In the genomic region with DNA sequence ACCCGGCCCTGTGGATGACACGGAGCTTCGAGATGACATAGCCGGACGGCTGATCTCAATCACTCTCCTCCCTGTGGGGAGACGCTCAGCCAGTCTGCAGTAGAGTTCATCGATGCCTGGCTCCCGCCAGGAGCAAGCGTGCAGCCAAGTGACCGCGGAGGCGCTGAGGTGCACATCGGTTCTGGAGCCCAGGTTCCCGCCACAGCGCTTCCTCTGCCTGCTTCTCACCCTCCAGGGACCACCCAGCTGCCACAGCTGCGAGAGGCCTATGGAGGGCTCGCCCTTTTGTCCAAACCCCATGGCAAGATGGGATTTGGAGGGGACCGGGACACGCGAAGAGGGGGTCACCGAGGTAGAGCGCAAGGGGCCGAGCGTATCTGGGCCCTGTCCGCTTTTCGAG, we compare ENCODE assay signal across 11 mouse cellular contexts. TPM values are rescaled to one million over a fixed set of nuclear protein-coding genes. Genes with fewer than 3 reads are reported as not detected.
A peak's percentile ranks its signal among the peaks of the same experiment; 100 is the strongest.
DNase-seq lines count a peak whose midpoint lies in the region; ATAC-seq and TF ChIP-seq lines count a peak whose summit lies in the region.
"Had no signal": no experiment of that assay in that cellular context is flagged by ENCODE, and none has a peak within 500 bp of the region (broad histone marks: within the 10 kb centered on the region; RNA-seq: fewer than 3 reads in every experiment).

No protein-coding gene starts in this region.

- peaks cover 23% of the 10 kb centered on the region for H3K4me1 ChIP-seq in forebrain, embryonic 14.5 days (ENCODE audit: control insufficient read depth, insufficient read depth, low read length)
- peaks cover 55% of the 10 kb centered on the region for H3K4me1 ChIP-seq in midbrain, embryonic 10.5 days

- TF ChIP-seq CTCF in gastrocnemius, adult 2 months (IDR thresholded peaks at IDR 0.05), result no peak

- intact Hi-C loops in gastrocnemius, adult 2 months (cut with DNase I), result no loop called here
- intact Hi-C loops in left cerebral cortex, postnatal 25 days (cut with DNase I), result no loop called here

- H3K9me3 ChIP-seq in forebrain, embryonic 14.5 days (replicated peaks; ENCODE audit: control insufficient read depth, low read length), result no peaks in the 10 kb centered on the region
- H3K9me3 ChIP-seq in midbrain, embryonic 10.5 days (replicated peaks), result no peaks in the 10 kb centered on the region

- peak; percentile 22 for DNase-seq in gastrocnemius, adult 2 months
- no peak for DNase-seq in gastrocnemius, postnatal 25 days
- DNase-seq in ES-CJ7 (ENCODE audit: low read depth, low spot score), result peak; percentile 33
- no peak for DNase-seq in forebrain, embryonic 14.5 days (ENCODE audit: low spot score)
- peak; percentile 62 for DNase-seq in midbrain, embryonic 10.5 days (ENCODE audit: low spot score)
- no peak for DNase-seq in left cerebral cortex, postnatal 25 days (ENCODE audit: low spot score in 2 of 2)
- no peak for DNase-seq in frontal cortex, postnatal 14 days (ENCODE audit: low spot score in 2 of 2)
- DNase-seq in urinary bladder, postnatal 36 days (ENCODE audit: low spot score in 2 of 2), result no peak
- DNase-seq: cerebellum, adult 11-12 months had no signal

- H3K36me3 ChIP-seq in forebrain, embryonic 14.5 days (ENCODE audit: control insufficient read depth, insufficient read depth, low read length), result no peaks in the 10 kb centered on the region
- no peaks in the 10 kb centered on the region for H3K36me3 ChIP-seq in midbrain, embryonic 10.5 days

- H3K27ac ChIP-seq in gastrocnemius, adult 2 months, result no peak overlapping the region
- peak overlapping the region; percentile 92 for H3K27ac ChIP-seq in forebrain, embryonic 14.5 days (ENCODE audit: low read depth, low read length)
- peak overlapping the region; percentile 93 for H3K27ac ChIP-seq in midbrain, embryonic 10.5 days (replicated peaks)
- H3K27ac ChIP-seq: liver, embryonic 14.5 days had no signal

- 25% methylated on average over 26 of the region's 26 CpGs for WGBS in forebrain, embryonic 14.5 days
- 3% methylated on average over 26 of the region's 26 CpGs for WGBS in midbrain, embryonic 10.5 days

- no peak for ATAC-seq in forebrain, embryonic 14.5 days

- H3K4me3 ChIP-seq in gastrocnemius, adult 2 months, result no peak overlapping the region
- H3K4me3 ChIP-seq in forebrain, embryonic 14.5 days (ENCODE audit: low read depth, low read length), result no peak overlapping the region
- peak overlapping the region; percentile 58 for H3K4me3 ChIP-seq in midbrain, embryonic 10.5 days
- H3K4me3 ChIP-seq: myocyte had no signal

- no peak overlapping the region for H3K9ac ChIP-seq in forebrain, embryonic 14.5 days (ENCODE audit: low read length)
- H3K9ac ChIP-seq: liver, embryonic 14.5 days had no signal

- no peaks in the 10 kb centered on the region for H3K27me3 ChIP-seq in forebrain, embryonic 14.5 days (replicated peaks; ENCODE audit: control insufficient read depth, insufficient read depth, low read length)
- H3K27me3 ChIP-seq in midbrain, embryonic 10.5 days (ENCODE audit: low read depth, poor library complexity, severe bottlenecking), result peaks cover 96% of the 10 kb centered on the region

- no peak overlapping the region; the same call in 1 of the 2 replicates for H3K4me2 ChIP-seq in forebrain, embryonic 14.5 days (ENCODE audit: low read length)

RNA-seq across cellular contexts. Expression of gene Sertad4, which starts 22.0 kb away (rescaled TPM):
- 1 to 10 TPM; 1.9 to 2.7 TPM for total RNA-seq in gastrocnemius, adult 2 months (2021)
- 1 to 10 TPM; 3.4 to 3.7 TPM for total RNA-seq in gastrocnemius, postnatal 25 days (2021)
- polyA plus RNA-seq in forebrain, embryonic 14.5 days (2014; fragmentation: Nextera tagmentation; extraction: Ambion mirVana), result 20.8 and 26.2 TPM in 2 replicates
- 8.3 and 11.4 TPM in 2 replicates for polyA plus RNA-seq in midbrain, embryonic 10.5 days (2016; fragmentation: Nextera tagmentation; extraction: Ambion mirVana)
- total RNA-seq in left cerebral cortex, postnatal 25 days (2021), result 10 to 100 TPM; 14.4 to 17.9 TPM

Comparison
In these comparisons a context has a peak if more than half of its experiments do, and no peak if none do; other contexts are left out.
1. DNase-seq: peak in gastrocnemius, adult 2 months (single experiment), ES-CJ7 (single experiment) and midbrain, embryonic 10.5 days (single experiment); none in gastrocnemius, postnatal 25 days (single experiment), forebrain, embryonic 14.5 days (single experiment), left cerebral cortex, postnatal 25 days (0 of 2), frontal cortex, postnatal 14 days (0 of 2) and urinary bladder, postnatal 36 days (0 of 2).